Mouse (Mus musculus): Measurements from ENCODE around the gene Fgd2. TPM values are rescaled to one million over a fixed set of nuclear protein-coding genes. Genes with fewer than 3 reads are reported as not detected.
A peak's percentile ranks its signal among the peaks of the same experiment; 100 is the strongest.

The Fgd2 gene
- polyA plus RNA-seq, 1 experiment from 2014 or later, result 4.9 TPM

DNA sequence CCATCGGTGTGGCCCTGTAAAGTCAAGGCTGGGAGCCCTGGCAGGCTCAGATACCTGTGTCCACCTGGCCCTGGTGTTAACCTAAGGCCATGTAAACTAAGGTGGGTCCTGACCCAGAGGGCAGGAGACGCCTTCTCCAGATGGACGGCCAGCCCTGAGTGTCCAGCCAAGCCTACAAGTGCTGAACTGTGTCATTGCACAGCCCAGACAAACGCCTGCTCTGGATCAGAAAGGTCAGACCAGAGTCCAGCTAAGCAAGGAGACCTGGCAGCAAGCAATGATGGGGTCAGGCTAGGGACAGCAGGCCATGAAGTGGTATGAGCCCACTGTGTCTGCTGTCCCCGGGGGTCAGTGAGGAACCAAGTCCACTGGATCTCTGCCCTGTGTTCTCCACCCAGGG lies 46.7 kb downstream of the Fgd2 start:
- H3K27me3 ChIP-seq (ENCODE audit: control insufficient read depth, insufficient read depth, low read length), result no peaks in the 10 kb centered on the region
- H3K4me2 ChIP-seq (ENCODE audit: low read depth, low read length), result no peak overlapping the region
- no peaks in the 10 kb centered on the region for H3K36me3 ChIP-seq (ENCODE audit: control insufficient read depth, insufficient read depth)
- ATAC-seq (replicated peaks; ENCODE audit: extremely low read depth, insufficient read depth, low FRiP score), result no peak
- no peaks in the 10 kb centered on the region for H3K9me3 ChIP-seq (replicated peaks; ENCODE audit: control insufficient read depth, low read length)
- H3K27ac ChIP-seq (ENCODE audit: low read length), result no peak overlapping the region
- no peak overlapping the region for H3K4me3 ChIP-seq (ENCODE audit: low read length)
- 0 out of 2 replicates have a peak, but pooled peaks cover 2% of the 10 kb centered on the region for H3K4me1 ChIP-seq (ENCODE audit: control insufficient read depth, insufficient read depth, low read length)
- 79% methylated on average over 5 of the region's 5 CpGs for WGBS
- H3K9ac ChIP-seq (ENCODE audit: low read length), result no peak overlapping the region

DNA sequence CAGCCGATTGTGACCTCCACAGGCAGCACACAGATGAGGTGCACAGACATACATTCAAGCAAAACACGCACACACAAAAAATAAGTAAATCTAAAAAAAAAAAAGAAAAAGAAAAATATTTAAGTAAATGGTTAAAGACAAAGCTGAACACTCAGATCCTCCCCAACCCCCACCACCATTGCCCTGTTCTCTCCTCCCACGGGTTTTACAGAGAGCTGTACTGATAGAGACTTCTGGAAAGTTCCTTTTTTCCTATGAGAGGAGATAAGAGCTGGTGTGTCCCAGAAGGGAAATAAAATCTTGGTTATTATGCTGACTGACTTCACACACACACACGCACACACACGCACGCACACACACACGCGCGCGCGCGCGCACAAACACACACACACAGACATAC lies 47.6 kb downstream of the Fgd2 start:
- H3K4me2 ChIP-seq (ENCODE audit: low read depth, low read length), result no peak overlapping the region
- no peaks in the 10 kb centered on the region for H3K27me3 ChIP-seq (ENCODE audit: control insufficient read depth, insufficient read depth, low read length)
- H3K27ac ChIP-seq (ENCODE audit: low read length), result no peak overlapping the region
- H3K9me3 ChIP-seq (replicated peaks; ENCODE audit: control insufficient read depth, low read length), result no peaks in the 10 kb centered on the region
- no peak for ATAC-seq (replicated peaks; ENCODE audit: extremely low read depth, insufficient read depth, low FRiP score)
- H3K9ac ChIP-seq (ENCODE audit: low read length), result no peak overlapping the region
- 0 out of 2 replicates have a peak, but pooled peaks cover 2% of the 10 kb centered on the region for H3K4me1 ChIP-seq (ENCODE audit: control insufficient read depth, insufficient read depth, low read length)
- no peak overlapping the region for H3K4me3 ChIP-seq (ENCODE audit: low read length)
- WGBS, result 84% methylated on average over 13 of the region's 13 CpGs
- H3K36me3 ChIP-seq (ENCODE audit: control insufficient read depth, insufficient read depth), result no peaks in the 10 kb centered on the region

DNA sequence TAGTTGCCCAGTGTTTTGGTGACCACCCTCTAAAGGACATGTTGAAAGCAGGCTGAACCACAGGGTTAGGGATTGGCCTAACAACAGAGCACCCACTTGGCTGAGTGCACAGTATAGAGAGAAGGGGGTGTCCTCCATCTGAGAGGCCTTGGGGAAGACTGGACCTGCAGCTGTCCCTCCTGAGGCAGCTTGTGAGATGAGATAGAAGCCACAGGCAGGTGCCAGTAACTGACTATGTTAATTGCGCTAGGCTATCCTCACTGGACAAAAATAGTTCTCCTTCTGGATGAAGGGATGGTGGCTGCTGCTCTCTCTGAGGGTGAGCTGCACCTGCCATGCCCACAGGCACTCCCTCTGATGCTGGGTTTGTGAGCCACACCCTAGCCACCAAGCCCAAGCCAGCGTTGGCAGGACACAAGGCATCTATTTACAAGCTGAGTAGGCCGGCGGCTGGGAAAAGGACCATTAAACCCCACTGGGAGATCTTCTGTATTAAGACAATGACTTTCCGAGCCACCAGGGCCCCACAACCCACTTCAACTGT lies 49.2 kb downstream of the Fgd2 start:
- Histone ChIP-seq H3K4me1 (ENCODE audit: control insufficient read depth, insufficient read depth, low read length) (0 out of 2 replicates have a peak, but pooled peaks cover 2% of the 10 kb centered on the region), H3K27me3 (ENCODE audit: control insufficient read depth, insufficient read depth, low read length) (no peaks in the 10 kb centered on the region), H3K4me2 (ENCODE audit: low read depth, low read length) (no peak overlapping the region), H3K9ac (ENCODE audit: low read length) (no peak overlapping the region), H3K9me3 (replicated peaks; ENCODE audit: control insufficient read depth, low read length) (no peaks in the 10 kb centered on the region), H3K27ac (ENCODE audit: low read length) (no peak overlapping the region), H3K4me3 (ENCODE audit: low read length) (no peak overlapping the region), H3K36me3 (ENCODE audit: control insufficient read depth, insufficient read depth) (no peaks in the 10 kb centered on the region)
- ATAC-seq (replicated peaks; ENCODE audit: extremely low read depth, insufficient read depth, low FRiP score), result no peak
- 74% methylated on average over 5 of the region's 5 CpGs for WGBS

DNA sequence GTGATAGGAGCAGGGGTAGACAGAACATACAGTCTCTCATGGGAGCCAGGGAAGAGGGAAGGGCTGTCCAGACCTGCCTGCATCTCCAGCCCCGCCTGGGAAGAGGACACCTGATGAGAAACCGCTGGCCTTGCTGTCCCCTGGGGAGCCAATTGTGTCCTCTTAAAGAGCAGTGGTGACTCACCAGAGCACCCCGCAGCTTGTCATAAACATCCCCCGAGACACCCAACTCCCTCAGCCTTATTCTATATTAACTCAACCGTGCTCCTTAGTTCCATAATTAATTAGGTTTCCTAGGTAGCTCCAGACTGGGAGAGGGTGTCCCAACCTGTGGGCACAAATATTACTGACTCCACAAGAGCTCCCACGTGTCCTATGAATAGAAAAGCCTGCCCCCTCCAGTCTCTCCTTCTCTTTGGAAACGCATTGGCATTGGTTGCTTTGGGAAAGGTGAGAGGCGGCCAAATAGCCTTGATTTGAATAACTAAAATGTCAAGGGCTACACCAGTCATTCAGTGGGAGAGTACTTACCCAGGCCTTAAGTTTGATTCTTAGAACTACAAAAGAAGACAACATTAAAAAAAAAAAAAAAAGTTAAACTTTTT lies 51.2 kb downstream of the Fgd2 start:
- Histone ChIP-seq H3K4me1 (ENCODE audit: control insufficient read depth, insufficient read depth, low read length) (peaks cover 14% of the 10 kb centered on the region), H3K9me3 (replicated peaks; ENCODE audit: control insufficient read depth, low read length) (no peaks in the 10 kb centered on the region), H3K4me3 (ENCODE audit: low read length) (no peak overlapping the region), H3K4me2 (ENCODE audit: low read depth, low read length) (no peak overlapping the region), H3K9ac (ENCODE audit: low read length) (no peak overlapping the region), H3K27me3 (ENCODE audit: control insufficient read depth, insufficient read depth, low read length) (no peaks in the 10 kb centered on the region), H3K27ac (ENCODE audit: low read length) (no peak overlapping the region), H3K36me3 (ENCODE audit: control insufficient read depth, insufficient read depth) (no peaks in the 10 kb centered on the region)
- no peak for ATAC-seq (replicated peaks; ENCODE audit: extremely low read depth, insufficient read depth, low FRiP score)
- 47% methylated on average over 8 of the region's 8 CpGs for WGBS

DNA sequence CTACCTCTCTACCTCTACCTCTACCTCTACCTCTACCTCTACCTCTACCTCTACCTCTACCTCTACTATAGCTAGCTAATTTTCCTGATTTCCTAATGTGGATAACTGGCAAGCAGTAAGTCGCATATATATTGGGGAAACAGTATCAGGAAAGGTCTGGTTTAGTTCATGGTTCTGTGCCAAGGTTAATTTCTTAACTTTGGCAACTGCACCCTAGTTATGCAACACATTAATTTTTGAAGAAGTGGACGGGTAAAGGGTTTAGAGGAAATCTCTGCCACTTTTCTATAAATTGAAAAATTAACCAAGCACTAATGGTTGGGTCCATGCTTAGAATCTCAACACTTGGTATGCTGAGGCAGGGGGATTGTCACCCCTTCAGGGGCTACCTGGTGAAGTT lies 53.9 kb downstream of the Fgd2 start:
- H3K4me1 ChIP-seq (ENCODE audit: control insufficient read depth, insufficient read depth, low read length), result peaks cover 21% of the 10 kb centered on the region
- no peak for ATAC-seq (replicated peaks; ENCODE audit: extremely low read depth, insufficient read depth, low FRiP score)
- H3K27me3 ChIP-seq (ENCODE audit: control insufficient read depth, insufficient read depth, low read length), result no peaks in the 10 kb centered on the region
- no peak overlapping the region for H3K9ac ChIP-seq (ENCODE audit: low read length)
- H3K4me2 ChIP-seq (ENCODE audit: low read depth, low read length), result no peak overlapping the region
- H3K9me3 ChIP-seq (replicated peaks; ENCODE audit: control insufficient read depth, low read length), result no peaks in the 10 kb centered on the region
- H3K27ac ChIP-seq (ENCODE audit: low read length), result no peak overlapping the region
- no peak overlapping the region for H3K4me3 ChIP-seq (ENCODE audit: low read length)
- 78% methylated on average over 2 of the region's 2 CpGs for WGBS
- no peaks in the 10 kb centered on the region for H3K36me3 ChIP-seq (ENCODE audit: control insufficient read depth, insufficient read depth)

DNA sequence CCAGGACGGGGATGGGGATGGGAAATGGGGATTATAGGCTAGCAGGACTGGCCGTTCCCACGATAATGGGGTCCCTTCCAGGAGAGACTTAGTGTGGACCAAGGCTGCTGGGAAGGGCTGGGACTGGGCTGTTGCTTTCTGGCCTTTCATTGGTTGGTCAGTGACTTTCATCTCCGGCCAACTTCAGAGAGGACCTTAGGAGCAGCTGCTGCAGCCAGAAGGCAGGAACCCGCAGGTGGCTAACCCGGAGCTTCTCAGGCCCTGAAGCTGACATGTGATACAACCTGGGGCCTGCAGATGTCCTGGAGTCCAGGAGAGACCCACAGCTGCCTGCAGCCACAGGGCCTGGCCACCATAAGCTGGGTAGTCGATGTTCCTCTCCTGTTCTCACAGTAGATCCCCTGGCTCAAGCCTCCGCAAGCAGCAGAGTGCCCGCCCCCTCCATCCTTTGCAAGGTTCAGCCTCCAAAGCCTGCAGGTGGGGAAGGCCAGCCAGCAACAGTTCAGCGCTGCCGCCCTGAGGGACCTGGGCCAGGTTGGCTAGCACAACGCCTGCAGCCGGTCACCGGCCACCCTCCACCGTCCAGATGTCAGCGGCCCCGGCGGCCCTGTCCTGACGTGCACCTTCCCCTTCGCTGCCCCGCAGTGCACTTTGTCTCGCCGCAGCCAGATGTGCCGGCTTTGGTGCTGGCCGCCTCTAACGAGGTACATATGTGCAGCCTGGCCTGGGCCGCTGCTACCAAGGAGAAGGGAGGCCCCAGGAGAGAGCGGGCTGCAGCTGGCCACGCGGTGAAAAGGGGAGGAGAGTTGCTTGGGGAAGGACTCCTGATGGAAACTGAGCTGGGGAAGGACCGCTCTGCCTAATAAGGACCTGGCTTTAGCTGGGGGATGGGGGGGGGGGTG lies 55.3 kb downstream of the Fgd2 start:
- ATAC-seq (replicated peaks; ENCODE audit: extremely low read depth, insufficient read depth, low FRiP score), result peak; percentile 72
- Histone ChIP-seq H3K4me2 (ENCODE audit: low read depth, low read length) (peak overlapping the region; percentile 59), H3K9ac (ENCODE audit: low read length) (peak overlapping the region; percentile 69), H3K9me3 (replicated peaks; ENCODE audit: control insufficient read depth, low read length) (no peaks in the 10 kb centered on the region), H3K27ac (ENCODE audit: low read length) (peak overlapping the region; percentile 26; the same call in 1 of the 2 replicates), H3K36me3 (ENCODE audit: control insufficient read depth, insufficient read depth) (no peaks in the 10 kb centered on the region), H3K27me3 (ENCODE audit: control insufficient read depth, insufficient read depth, low read length) (no peaks in the 10 kb centered on the region), H3K4me3 (ENCODE audit: low read length) (peak overlapping the region; percentile 31), H3K4me1 (ENCODE audit: control insufficient read depth, insufficient read depth, low read length) (peaks cover 28% of the 10 kb centered on the region)
- 14% methylated on average over 31 of the region's 31 CpGs for WGBS

DNA sequence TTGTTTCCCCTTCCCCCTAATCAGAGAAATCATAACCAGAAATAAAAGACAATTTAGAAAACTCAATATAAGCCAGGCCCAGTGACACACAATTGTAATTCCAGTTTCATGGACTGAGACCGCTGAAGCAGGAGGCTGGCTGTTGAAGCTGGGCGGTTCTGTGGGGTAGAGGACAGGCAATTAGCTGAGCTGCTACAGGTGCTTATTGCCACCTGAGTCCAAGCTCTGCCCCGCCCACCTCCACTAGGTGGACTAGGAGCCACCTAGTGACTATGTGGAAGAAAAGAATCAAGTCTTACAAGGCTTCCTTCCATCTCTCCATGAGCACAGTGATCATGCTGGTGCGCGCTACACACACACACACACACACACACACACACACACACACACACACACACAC lies 56.0 kb downstream of the Fgd2 start:
- H3K4me1 ChIP-seq (ENCODE audit: control insufficient read depth, insufficient read depth, low read length), result peaks cover 28% of the 10 kb centered on the region
- H3K27ac ChIP-seq (ENCODE audit: low read length), result no peak overlapping the region
- ATAC-seq (replicated peaks; ENCODE audit: extremely low read depth, insufficient read depth, low FRiP score), result no peak
- 59% methylated on average over 5 of the region's 5 CpGs for WGBS
- no peaks in the 10 kb centered on the region for H3K9me3 ChIP-seq (replicated peaks; ENCODE audit: control insufficient read depth, low read length)
- no peaks in the 10 kb centered on the region for H3K27me3 ChIP-seq (ENCODE audit: control insufficient read depth, insufficient read depth, low read length)
- H3K36me3 ChIP-seq (ENCODE audit: control insufficient read depth, insufficient read depth), result no peaks in the 10 kb centered on the region
- H3K9ac ChIP-seq (ENCODE audit: low read length), result no peak overlapping the region
- no peak overlapping the region for H3K4me3 ChIP-seq (ENCODE audit: low read length)
- H3K4me2 ChIP-seq (ENCODE audit: low read depth, low read length), result peak overlapping the region; percentile 59

DNA sequence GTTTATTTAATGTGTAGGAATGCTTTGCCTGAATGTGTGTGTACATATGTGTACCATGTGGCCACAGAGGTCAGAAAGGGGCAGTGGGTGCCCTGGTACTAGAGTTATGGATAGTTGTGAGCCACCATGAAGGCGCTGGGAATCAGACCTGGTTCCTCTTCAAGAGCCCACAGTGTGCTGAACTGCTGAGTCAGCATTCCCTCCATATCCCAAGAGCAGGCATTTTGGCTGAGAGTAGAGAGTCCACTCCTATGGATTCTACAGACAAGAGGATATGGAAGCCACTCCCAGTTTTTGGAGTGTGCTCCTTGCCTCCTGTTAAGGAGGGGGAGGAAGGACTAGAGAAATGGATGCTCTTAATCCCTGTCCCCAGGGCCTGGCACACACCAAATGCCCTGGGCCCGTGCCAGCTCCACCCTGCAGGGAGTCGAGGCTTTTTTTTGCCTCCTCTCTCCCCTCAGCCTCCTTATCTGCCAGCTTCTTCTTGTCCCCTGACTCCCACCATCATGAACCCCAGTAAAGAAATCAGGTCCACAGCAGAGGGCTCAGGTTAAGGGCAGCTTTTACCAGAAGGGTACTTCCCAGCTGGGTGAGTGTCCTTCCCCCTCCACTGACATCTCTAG lies 58.2 kb downstream of the Fgd2 start:
- Histone ChIP-seq H3K4me3 (ENCODE audit: low read length) (no peak overlapping the region), H3K9ac (ENCODE audit: low read length) (no peak overlapping the region), H3K4me2 (ENCODE audit: low read depth, low read length) (no peak overlapping the region), H3K4me1 (ENCODE audit: control insufficient read depth, insufficient read depth, low read length) (peaks cover 29% of the 10 kb centered on the region), H3K27me3 (ENCODE audit: control insufficient read depth, insufficient read depth, low read length) (no peaks in the 10 kb centered on the region), H3K9me3 (replicated peaks; ENCODE audit: control insufficient read depth, low read length) (no peaks in the 10 kb centered on the region), H3K27ac (ENCODE audit: low read length) (no peak overlapping the region), H3K36me3 (ENCODE audit: control insufficient read depth, insufficient read depth) (no peaks in the 10 kb centered on the region)
- WGBS, result 54% methylated on average over 3 of the region's 3 CpGs
- no peak for ATAC-seq (replicated peaks; ENCODE audit: extremely low read depth, insufficient read depth, low FRiP score)
